Comparison of ENCODE assay signal across 22 mouse cellular contexts in genomic region chr4:129147552-129148103, GRCm38 (mm10). TPM values are rescaled to one million over a fixed set of nuclear protein-coding genes. Genes with fewer than 3 reads are reported as not detected.
DNase-seq lines count a peak whose midpoint lies in the region; ATAC-seq and TF ChIP-seq lines count a peak whose summit lies in the region.
"Had no signal": no experiment of that assay in that cellular context is flagged by ENCODE, and none has a peak within 500 bp of the region (broad histone marks: within the 10 kb centered on the region; RNA-seq: fewer than 3 reads in every experiment).

No protein-coding gene starts in this region.

- no peak for TF ChIP-seq CTCF in kidney, postnatal 0 days (IDR thresholded peaks at IDR 0.05; ENCODE audit: low read depth)
- TF ChIP-seq CTCF in kidney, adult 2 months (conservative IDR thresholded peaks at IDR 0.05; ENCODE audit: insufficient read depth, insufficient read length, low read depth, low read length), result no peak
- no peak for TF ChIP-seq CTCF in midbrain, postnatal 0 days (IDR thresholded peaks at IDR 0.05)

- no peak for ATAC-seq in kidney, postnatal 0 days (replicated peaks; ENCODE audit: low FRiP score, low read depth)
- ATAC-seq in midbrain, embryonic 11.5 days (ENCODE audit: low FRiP score), result no peak
- no peak for ATAC-seq in midbrain, postnatal 0 days (ENCODE audit: low FRiP score)
- ATAC-seq in granulocyte monocyte progenitor cell, adult 5-6 weeks (replicated peaks; ENCODE audit: poor library complexity, severe bottlenecking), result no peak
- ATAC-seq: intestine, embryonic 16.5 days had no signal

- no peaks in the 10 kb centered on the region for H3K9me3 ChIP-seq in heart, embryonic 10.5 days
- no peaks in the 10 kb centered on the region for H3K9me3 ChIP-seq in kidney, postnatal 0 days (replicated peaks; ENCODE audit: low read length)
- no peaks in the 10 kb centered on the region for H3K9me3 ChIP-seq in midbrain, embryonic 11.5 days (ENCODE audit: control insufficient read depth, low read length)
- H3K9me3 ChIP-seq in midbrain, postnatal 0 days (ENCODE audit: low read length), result no peaks in the 10 kb centered on the region
- H3K9me3 ChIP-seq: embryonic facial prominence, embryonic 13.5 days; neural tube, embryonic 13.5 days had no signal

- peak; percentile 61 for DNase-seq in heart, embryonic 10.5 days (ENCODE audit: low spot score)
- DNase-seq in heart, postnatal 36 days, result no peak
- DNase-seq in kidney, postnatal 0 days (ENCODE audit: low spot score), result peak; percentile 61
- no peak for DNase-seq in kidney, adult 2 months
- peak; percentile 17 for DNase-seq in midbrain, embryonic 11.5 days (ENCODE audit: low spot score, missing footprints)
- DNase-seq in midbrain, postnatal 0 days (ENCODE audit: low spot score), result no peak
- peak; percentile 29 for DNase-seq in lung, postnatal 36 days
- DNase-seq: adrenal gland, postnatal 14 days; cerebellum, adult 18-20 months; gastrocnemius, adult 2 months; right cerebral cortex, postnatal 25 days; thymus, postnatal 36 days had no signal

- H3K4me3 ChIP-seq in heart, embryonic 10.5 days, result no peak overlapping the region
- no peak overlapping the region for H3K4me3 ChIP-seq in kidney, postnatal 0 days (replicated peaks; ENCODE audit: low read depth, low read length)
- no peak overlapping the region for H3K4me3 ChIP-seq in kidney, adult 2 months (ENCODE audit: insufficient read depth, low read depth, low read length)
- no peak overlapping the region for H3K4me3 ChIP-seq in midbrain, embryonic 11.5 days (ENCODE audit: low read depth, low read length)
- no peak overlapping the region for H3K4me3 ChIP-seq in midbrain, postnatal 0 days (ENCODE audit: low read depth, low read length)
- H3K4me3 ChIP-seq: embryonic facial prominence, embryonic 13.5 days; gastrocnemius, adult 2 months; neural tube, embryonic 13.5 days had no signal

- H3K36me3 ChIP-seq in heart, embryonic 10.5 days, result peaks cover 59% of the 10 kb centered on the region
- peaks cover 19% of the 10 kb centered on the region for H3K36me3 ChIP-seq in kidney, postnatal 0 days (ENCODE audit: insufficient read depth, low read length)
- H3K36me3 ChIP-seq in kidney, adult 2 months (ENCODE audit: control insufficient read depth, insufficient read depth, low read length), result peaks cover 4% of the 10 kb centered on the region
- no peaks in the 10 kb centered on the region for H3K36me3 ChIP-seq in midbrain, embryonic 11.5 days (ENCODE audit: control insufficient read depth, insufficient read depth, low read length)
- peaks cover 28% of the 10 kb centered on the region for H3K36me3 ChIP-seq in midbrain, postnatal 0 days (ENCODE audit: insufficient read depth, low read length)

- no peak overlapping the region for H3K9ac ChIP-seq in kidney, postnatal 0 days (ENCODE audit: low read depth, low read length)
- no peak overlapping the region for H3K9ac ChIP-seq in midbrain, embryonic 11.5 days (ENCODE audit: low read length)
- H3K9ac ChIP-seq in midbrain, postnatal 0 days (replicated peaks; ENCODE audit: low read length, poor library complexity, severe bottlenecking), result no peak overlapping the region
- H3K9ac ChIP-seq: embryonic facial prominence, embryonic 13.5 days; hindbrain, embryonic 14.5 days; neural tube, embryonic 13.5 days had no signal

- peaks cover 30% of the 10 kb centered on the region for H3K4me1 ChIP-seq in heart, embryonic 10.5 days
- no peaks in the 10 kb centered on the region for H3K4me1 ChIP-seq in kidney, postnatal 0 days (replicated peaks; ENCODE audit: insufficient read depth, low read length)
- no peaks in the 10 kb centered on the region for H3K4me1 ChIP-seq in kidney, adult 2 months (ENCODE audit: control insufficient read depth, insufficient read depth, low read length)
- H3K4me1 ChIP-seq in midbrain, embryonic 11.5 days (ENCODE audit: control insufficient read depth, insufficient read depth, low read length), result no peaks in the 10 kb centered on the region; the same call in 1 of the 2 replicates
- peaks cover 7% of the 10 kb centered on the region; the same call in 1 of the 2 replicates for H3K4me1 ChIP-seq in midbrain, postnatal 0 days (ENCODE audit: insufficient read depth, low read length)

- WGBS in heart, embryonic 10.5 days, result 74% methylated on average over 13 of the region's 13 CpGs
- 54% methylated on average over 13 of the region's 13 CpGs for WGBS in kidney, postnatal 0 days
- 75% methylated on average over 13 of the region's 13 CpGs for WGBS in kidney, adult 2 months
- WGBS in midbrain, embryonic 11.5 days, result 93% methylated on average over 13 of the region's 13 CpGs
- WGBS in midbrain, postnatal 0 days, result 84% methylated on average over 13 of the region's 13 CpGs

- intact Hi-C loops in heart, postnatal 36 days (cut with DNase I), result no loop called here

- H3K4me2 ChIP-seq in kidney, postnatal 0 days (ENCODE audit: low read length), result peak overlapping the region; percentile 1; the same call in 1 of the 2 replicates
- H3K4me2 ChIP-seq in midbrain, embryonic 11.5 days, result no peak overlapping the region
- no peak overlapping the region for H3K4me2 ChIP-seq in midbrain, postnatal 0 days (ENCODE audit: low read depth, low read length, poor library complexity, severe bottlenecking)
- H3K4me2 ChIP-seq: embryonic facial prominence, embryonic 13.5 days; hindbrain, embryonic 14.5 days; neural tube, embryonic 13.5 days had no signal

- H3K27ac ChIP-seq in heart, embryonic 10.5 days, result no peak overlapping the region
- H3K27ac ChIP-seq in kidney, postnatal 0 days, result peak overlapping the region; percentile 20
- no peak overlapping the region for H3K27ac ChIP-seq in kidney, adult 2 months (ENCODE audit: insufficient read depth, low read depth, low read length)
- H3K27ac ChIP-seq in midbrain, embryonic 11.5 days (ENCODE audit: low read depth, low read length), result no peak overlapping the region
- no peak overlapping the region for H3K27ac ChIP-seq in midbrain, postnatal 0 days (ENCODE audit: low read depth, low read length)
- H3K27ac ChIP-seq: embryonic facial prominence, embryonic 13.5 days; gastrocnemius, adult 2 months; hindbrain, embryonic 14.5 days; neural tube, embryonic 13.5 days had no signal

- H3K27me3 ChIP-seq in heart, embryonic 10.5 days (ENCODE audit: insufficient read depth, poor library complexity, severe bottlenecking), result no peaks in the 10 kb centered on the region
- no peaks in the 10 kb centered on the region for H3K27me3 ChIP-seq in kidney, postnatal 0 days (ENCODE audit: insufficient read depth, low read length)
- no peaks in the 10 kb centered on the region for H3K27me3 ChIP-seq in kidney, adult 2 months (replicated peaks; ENCODE audit: control insufficient read depth, insufficient read depth, low read length)
- H3K27me3 ChIP-seq in midbrain, embryonic 11.5 days (ENCODE audit: control insufficient read depth, insufficient read depth, low read length), result no peaks in the 10 kb centered on the region
- no peaks in the 10 kb centered on the region for H3K27me3 ChIP-seq in midbrain, postnatal 0 days (ENCODE audit: insufficient read depth, low read length)
- H3K27me3 ChIP-seq: embryonic facial prominence, embryonic 13.5 days; neural tube, embryonic 13.5 days had no signal

- TF ChIP-seq POLR2A in kidney, adult 2 months (IDR thresholded peaks at IDR 0.05; ENCODE audit: low read depth, low read length), result no peak

RNA-seq across cellular contexts. Expression of gene Fndc5, which starts 10.8 kb away (rescaled TPM):
- 3.3 and 3.9 TPM in 2 replicates for polyA plus RNA-seq in heart, embryonic 10.5 days (2016; fragmentation: Nextera tagmentation; extraction: Ambion mirVana)
- 100 to 1,000 TPM; 324 to 341 TPM for total RNA-seq in heart, postnatal 36 days (2021)
- 5.9 and 6.3 TPM in 2 replicates for polyA plus RNA-seq in kidney, postnatal 0 days (2015; fragmentation: Nextera tagmentation; extraction: Ambion mirVana)
- polyA plus RNA-seq in kidney, adult 2 months (2012; rRNA removed), result 2.6 and 3.3 TPM in 2 replicates
- 0.95 and 1.5 TPM in 2 replicates for polyA plus RNA-seq in midbrain, embryonic 11.5 days (2014; fragmentation: Nextera tagmentation; extraction: Ambion mirVana)
- total RNA-seq in midbrain, postnatal 0 days (2014; rRNA removed), result 22.5 and 36.3 TPM in 2 replicates
- polyA plus RNA-seq in midbrain, postnatal 0 days (2015; fragmentation: Nextera tagmentation; extraction: Ambion mirVana), result 14.6 and 16.1 TPM in 2 replicates
- total RNA-seq in granulocyte monocyte progenitor cell, adult 5-6 weeks (2014; fragmentation: Nextera tagmentation), result not detected in 2 replicates
- total RNA-seq in granulocyte monocyte progenitor cell, adult 5-6 weeks (2017), result not detected in 2 replicates
- total RNA-seq: common myeloid progenitor, adult 5-6 weeks had no signal

RNA-seq across cellular contexts. Expression of gene Hpca, which starts 25.8 kb away (rescaled TPM):
- 1.4 TPM in 1 of 2 replicates, not detected in the other for polyA plus RNA-seq in heart, embryonic 10.5 days (2016; fragmentation: Nextera tagmentation; extraction: Ambion mirVana)
- total RNA-seq in heart, postnatal 36 days (2021), result not detected
- 0.94 and 1.0 TPM in 2 replicates for polyA plus RNA-seq in kidney, postnatal 0 days (2015; fragmentation: Nextera tagmentation; extraction: Ambion mirVana)
- polyA plus RNA-seq in kidney, adult 2 months (2012; rRNA removed), result 0.41 and 0.60 TPM in 2 replicates
- polyA plus RNA-seq in midbrain, embryonic 11.5 days (2014; fragmentation: Nextera tagmentation; extraction: Ambion mirVana), result 2.0 and 2.3 TPM in 2 replicates
- 282 and 292 TPM in 2 replicates for total RNA-seq in midbrain, postnatal 0 days (2014; rRNA removed)
- 217 and 238 TPM in 2 replicates for polyA plus RNA-seq in midbrain, postnatal 0 days (2015; fragmentation: Nextera tagmentation; extraction: Ambion mirVana)
- not detected in 2 replicates for total RNA-seq in granulocyte monocyte progenitor cell, adult 5-6 weeks (2014; fragmentation: Nextera tagmentation)
- total RNA-seq in granulocyte monocyte progenitor cell, adult 5-6 weeks (2017), result not detected in 2 replicates
- total RNA-seq: gastrocnemius, adult 2 months; megakaryocyte, adult 5-6 weeks had no signal
- polyA plus RNA-seq: C2C12 had no signal

RNA-seq across cellular contexts. Expression of gene S100pbp, which starts 41.9 kb away (rescaled TPM):
- 19.9 and 20.1 TPM in 2 replicates for polyA plus RNA-seq in heart, embryonic 10.5 days (2016; fragmentation: Nextera tagmentation; extraction: Ambion mirVana)
- total RNA-seq in heart, postnatal 36 days (2021), result 10 to 100 TPM; 11.3 to 15.7 TPM
- 14.5 and 15.6 TPM in 2 replicates for polyA plus RNA-seq in kidney, postnatal 0 days (2015; fragmentation: Nextera tagmentation; extraction: Ambion mirVana)
- polyA plus RNA-seq in kidney, adult 2 months (2012; rRNA removed), result 12.6 and 13.6 TPM in 2 replicates
- polyA plus RNA-seq in midbrain, embryonic 11.5 days (2014; fragmentation: Nextera tagmentation; extraction: Ambion mirVana), result 20.0 and 26.9 TPM in 2 replicates
- total RNA-seq in midbrain, postnatal 0 days (2014; rRNA removed), result 49.6 and 59.5 TPM in 2 replicates
- 20.7 and 24.2 TPM in 2 replicates for polyA plus RNA-seq in midbrain, postnatal 0 days (2015; fragmentation: Nextera tagmentation; extraction: Ambion mirVana)
- 20.8 and 30.0 TPM in 2 replicates for total RNA-seq in granulocyte monocyte progenitor cell, adult 5-6 weeks (2014; fragmentation: Nextera tagmentation)
- total RNA-seq in granulocyte monocyte progenitor cell, adult 5-6 weeks (2017), result 14.8 and 18.3 TPM in 2 replicates

RNA-seq across cellular contexts. Expression of gene Yars, which starts 41.9 kb away (rescaled TPM):
- polyA plus RNA-seq in heart, embryonic 10.5 days (2016; fragmentation: Nextera tagmentation; extraction: Ambion mirVana), result 75.8 and 84.8 TPM in 2 replicates
- 10 to 100 TPM; 26.3 to 31.0 TPM for total RNA-seq in heart, postnatal 36 days (2021)
- 48.9 and 55.9 TPM in 2 replicates for polyA plus RNA-seq in kidney, postnatal 0 days (2015; fragmentation: Nextera tagmentation; extraction: Ambion mirVana)
- polyA plus RNA-seq in kidney, adult 2 months (2012; rRNA removed), result 16.3 and 17.4 TPM in 2 replicates
- polyA plus RNA-seq in midbrain, embryonic 11.5 days (2014; fragmentation: Nextera tagmentation; extraction: Ambion mirVana), result 105 and 106 TPM in 2 replicates
- 66.8 and 81.9 TPM in 2 replicates for total RNA-seq in midbrain, postnatal 0 days (2014; rRNA removed)
- polyA plus RNA-seq in midbrain, postnatal 0 days (2015; fragmentation: Nextera tagmentation; extraction: Ambion mirVana), result 107 and 111 TPM in 2 replicates
- total RNA-seq in granulocyte monocyte progenitor cell, adult 5-6 weeks (2014; fragmentation: Nextera tagmentation), result 42.7 and 44.3 TPM in 2 replicates
- total RNA-seq in granulocyte monocyte progenitor cell, adult 5-6 weeks (2017), result 56.7 and 64.5 TPM in 2 replicates

RNA-seq across cellular contexts. Expression of gene Tmem54, which starts 42.3 kb away (rescaled TPM):
- polyA plus RNA-seq in heart, embryonic 10.5 days (2016; fragmentation: Nextera tagmentation; extraction: Ambion mirVana), result 1.1 and 5.6 TPM in 2 replicates
- not detected for total RNA-seq in heart, postnatal 36 days (2021)
- polyA plus RNA-seq in kidney, postnatal 0 days (2015; fragmentation: Nextera tagmentation; extraction: Ambion mirVana), result 10.2 and 10.5 TPM in 2 replicates
- polyA plus RNA-seq in kidney, adult 2 months (2012; rRNA removed), result 9.3 and 9.9 TPM in 2 replicates
- polyA plus RNA-seq in midbrain, embryonic 11.5 days (2014; fragmentation: Nextera tagmentation; extraction: Ambion mirVana), result 0.20 and 0.43 TPM in 2 replicates
- total RNA-seq in midbrain, postnatal 0 days (2014; rRNA removed), result 0.99 TPM in 1 of 2 replicates, not detected in the other
- 0.21 TPM in 1 of 2 replicates, not detected in the other for polyA plus RNA-seq in midbrain, postnatal 0 days (2015; fragmentation: Nextera tagmentation; extraction: Ambion mirVana)
- total RNA-seq in granulocyte monocyte progenitor cell, adult 5-6 weeks (2014; fragmentation: Nextera tagmentation), result not detected in 2 replicates
- not detected in 2 replicates for total RNA-seq in granulocyte monocyte progenitor cell, adult 5-6 weeks (2017)
- total RNA-seq: adrenal gland, postnatal 14 days; common myeloid progenitor, adult 5-6 weeks; gastrocnemius, adult 2 months; left cerebral cortex, postnatal 14 days; megakaryocyte, adult 5-6 weeks had no signal
- polyA plus RNA-seq: heart, embryonic 14.5 days; hindbrain, embryonic 14.5 days; neural tube, embryonic 13.5 days had no signal

Comparison
In these comparisons a context has a peak if more than half of its experiments do, and no peak if none do; other contexts are left out.
1. DNase-seq: peak in heart, embryonic 10.5 days (single experiment), kidney, postnatal 0 days (single experiment), midbrain, embryonic 11.5 days (single experiment) and lung, postnatal 36 days (single experiment); none in heart, postnatal 36 days (0 of 2), kidney, adult 2 months (single experiment) and midbrain, postnatal 0 days (single experiment).
2. RNA of gene Hpca, which starts 25.8 kb away (polyA plus RNA-seq): 217 to 238 TPM in midbrain, postnatal 0 days; 2.0 to 2.3 TPM in midbrain, embryonic 11.5 days, 1.4 TPM in heart, embryonic 10.5 days, 0.94 to 1.0 TPM in kidney, postnatal 0 days and 0.41 to 0.60 TPM in kidney, adult 2 months; every median in the first group is over 10 times any median in the second.